Mouse (Mus musculus): ENCODE data around the gene Teddm2.

The Teddm2 gene

DNA sequence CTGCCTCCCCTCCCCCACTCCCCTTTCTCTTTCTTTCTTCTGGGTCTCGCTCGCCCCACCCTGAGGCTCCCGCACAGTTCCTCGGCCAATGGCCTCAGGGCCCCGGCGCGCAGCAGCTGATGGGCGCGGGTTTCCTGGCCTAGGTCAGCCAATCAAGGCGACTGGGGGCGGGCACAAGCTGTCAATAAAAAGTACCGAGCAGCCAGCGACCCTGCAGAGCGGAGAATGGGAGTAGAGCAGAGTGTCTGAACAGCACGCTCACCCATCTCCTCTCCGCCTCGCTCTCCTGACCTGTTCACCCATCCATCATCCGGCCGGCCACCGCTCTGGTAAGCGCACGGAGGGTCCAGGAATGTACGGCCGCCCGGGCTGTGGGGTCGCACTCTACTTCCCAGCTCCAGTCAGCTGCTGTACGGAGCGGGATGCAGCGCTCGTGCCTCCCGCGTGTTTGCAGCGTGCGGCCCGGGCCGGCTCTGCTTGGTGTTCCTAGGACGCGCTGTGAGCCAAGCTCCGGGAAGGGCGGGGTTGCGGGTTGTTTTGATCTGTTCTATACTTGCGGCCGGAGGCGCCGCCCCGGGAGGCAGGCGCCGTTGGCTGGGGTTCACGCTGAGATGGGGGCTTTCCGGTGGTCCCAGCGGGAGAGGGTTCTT, at the start of gene Teddm2, which contains the start of gene Glul:
TSS of gene Teddm2 (minus strand) at position 498 of the 650 bp plus-strand sequence.
TSS of gene Glul (plus strand) at position 214 of the 650 bp plus-strand sequence.
- in situ Hi-C loops (cut with MseI, MboI): loop anchor here (5.0 to 10.0 kb wide), 4 partner anchors 132 to 285 kb away; no protein-coding TSS in a partner anchor

DNA sequence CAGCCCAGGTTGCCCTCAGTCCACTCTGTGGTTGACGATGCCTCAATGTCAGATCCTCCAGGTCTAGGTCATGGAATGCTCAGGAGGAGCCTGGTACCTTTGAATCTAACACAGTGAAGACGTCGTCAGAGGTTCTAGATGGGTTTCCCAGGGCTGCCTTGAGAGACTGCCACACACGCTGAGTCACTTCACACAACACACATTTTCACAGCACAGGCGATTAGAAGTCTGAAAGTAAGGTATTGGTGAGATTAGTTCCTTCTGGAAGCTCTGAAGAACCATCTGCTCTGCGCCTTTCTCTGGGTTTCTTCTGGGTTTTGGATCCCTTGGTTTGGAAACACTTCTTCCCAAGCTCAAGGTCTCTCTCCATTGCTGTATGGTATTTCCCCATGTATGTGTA, 47.8 kb upstream of the Teddm2 start:
- in situ Hi-C loops (cut with MseI, MboI): no loop called here

DNA sequence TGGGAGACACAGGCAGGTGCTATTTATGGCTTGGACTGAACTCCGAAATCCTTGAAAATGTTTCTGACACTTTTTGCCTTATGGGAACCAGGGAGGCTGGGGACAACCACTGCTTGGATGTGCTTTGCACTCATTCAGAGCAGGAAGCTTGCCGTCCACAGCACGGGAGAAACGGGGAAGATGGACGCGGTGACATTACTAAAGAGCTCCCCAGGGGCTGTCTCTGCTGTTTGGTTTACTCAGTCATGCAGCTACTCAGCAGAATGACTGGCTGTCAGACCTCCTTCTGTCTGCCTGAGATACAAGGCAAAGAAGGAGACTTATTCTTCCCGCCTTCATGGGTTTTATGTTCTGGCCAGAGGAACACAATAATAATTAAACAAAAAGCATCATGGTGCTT, 46.9 kb upstream of the Teddm2 start:
- in situ Hi-C loops (cut with MseI, MboI): no loop called here

DNA sequence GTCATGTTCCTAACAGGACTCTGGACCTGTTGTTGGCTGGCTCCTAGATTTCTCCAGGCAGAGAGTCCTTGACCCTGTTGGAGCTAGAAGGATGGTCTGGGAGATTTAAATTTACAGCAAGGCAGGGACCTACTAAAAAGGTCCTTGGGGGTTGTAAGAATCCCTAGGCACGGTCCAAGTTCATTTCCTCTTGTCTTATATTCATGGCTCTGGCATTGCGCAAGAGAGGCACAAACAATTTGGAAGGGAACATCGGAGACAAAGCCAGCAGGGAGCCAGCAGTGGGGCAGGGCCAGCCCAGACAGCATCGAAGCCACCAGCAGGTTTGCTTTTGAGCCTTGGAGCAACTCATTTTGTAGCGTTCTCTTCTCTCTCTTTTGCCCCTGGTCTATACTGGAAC, 45.2 kb upstream of the Teddm2 start:
- in situ Hi-C loops (cut with MseI, MboI): no loop called here

DNA sequence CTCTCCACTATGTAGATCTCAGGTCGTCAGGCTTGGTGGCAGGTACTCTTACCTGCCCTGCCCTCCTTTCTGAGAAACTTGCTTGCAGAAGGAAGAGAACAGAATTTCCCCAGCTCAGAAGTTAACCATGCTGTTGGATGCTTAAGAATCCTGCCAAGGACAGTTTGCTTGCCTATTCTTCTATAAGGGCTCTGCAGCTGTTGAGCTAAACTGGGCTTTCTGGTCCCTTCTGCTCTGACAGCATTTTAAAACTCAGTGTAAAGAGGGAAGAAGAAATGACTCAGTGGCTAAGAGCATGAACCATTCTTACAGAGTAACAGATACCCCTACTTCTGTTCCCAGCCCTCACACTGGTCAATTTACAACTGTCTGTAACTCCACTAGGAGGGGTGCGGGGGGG, 41.0 kb upstream of the Teddm2 start:
- in situ Hi-C loops (cut with MseI, MboI): no loop called here

DNA sequence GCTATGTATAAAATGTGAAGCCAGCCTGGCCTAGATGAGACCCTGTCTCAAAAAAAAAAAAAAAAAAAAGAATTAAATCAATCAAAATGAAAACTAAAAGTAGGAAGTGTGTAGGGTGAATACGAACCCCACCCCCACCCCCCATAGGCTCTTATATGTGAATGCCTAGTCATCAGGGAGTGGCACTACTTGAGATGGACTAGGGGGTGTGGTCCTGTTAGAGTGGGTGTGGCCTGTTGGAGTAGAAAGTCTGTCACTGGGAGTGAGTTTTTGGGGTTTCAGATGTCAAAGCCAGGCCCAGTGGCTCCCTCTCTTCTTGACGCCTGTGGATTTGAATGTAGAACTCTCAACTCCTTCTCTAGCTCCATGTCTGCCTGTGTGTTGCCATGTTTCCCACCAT, 37.0 kb upstream of the Teddm2 start:
- in situ Hi-C loops (cut with MseI, MboI): no loop called here

DNA sequence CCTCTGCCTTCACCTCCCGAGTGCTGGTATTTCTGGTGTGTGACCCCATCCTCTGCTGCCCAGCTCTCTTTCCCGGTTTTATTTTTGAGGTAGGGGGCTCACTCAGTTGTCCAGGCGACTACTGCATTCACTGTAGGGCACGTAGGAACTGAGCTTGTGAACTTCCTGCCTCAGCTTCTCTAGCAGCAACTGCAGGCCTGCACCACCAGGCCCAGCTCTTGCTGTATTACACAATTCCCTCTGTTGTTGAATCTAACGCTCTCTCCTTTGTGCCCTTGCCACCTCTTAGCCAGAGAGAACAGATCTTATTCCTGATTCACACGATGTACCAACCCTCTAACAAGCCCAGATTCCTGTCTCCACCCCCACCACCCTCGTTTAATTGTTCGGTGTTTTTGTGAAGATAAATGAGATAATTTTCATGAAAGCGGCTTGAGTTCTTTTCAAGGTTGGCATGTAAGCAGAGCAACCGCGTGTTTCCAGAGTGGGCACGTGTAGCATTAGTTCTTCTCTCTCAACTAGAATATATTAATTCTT, 35.9 kb upstream of the Teddm2 start:
- in situ Hi-C loops (cut with MseI, MboI): no loop called here

DNA sequence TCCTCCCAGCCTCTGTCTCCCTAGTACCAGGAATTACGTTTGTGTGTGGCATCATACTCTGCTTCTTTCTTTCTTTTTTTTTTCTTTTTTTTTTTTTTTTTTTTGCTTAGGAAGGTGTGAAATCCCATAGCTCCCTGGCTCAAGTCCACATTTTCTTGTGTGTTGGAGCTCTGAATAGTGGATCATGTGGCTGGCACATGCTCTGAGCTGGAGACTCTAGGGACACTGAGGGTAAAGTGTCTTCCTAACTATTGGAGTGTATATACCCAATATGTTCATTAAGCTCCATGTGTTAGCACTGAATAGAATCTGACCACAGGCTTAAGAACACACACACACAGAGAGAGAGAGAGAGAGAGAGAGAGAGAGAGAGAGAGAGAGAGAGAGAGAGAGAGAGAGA, 33.7 kb upstream of the Teddm2 start:
- in situ Hi-C loops (cut with MseI, MboI): no loop called here

DNA sequence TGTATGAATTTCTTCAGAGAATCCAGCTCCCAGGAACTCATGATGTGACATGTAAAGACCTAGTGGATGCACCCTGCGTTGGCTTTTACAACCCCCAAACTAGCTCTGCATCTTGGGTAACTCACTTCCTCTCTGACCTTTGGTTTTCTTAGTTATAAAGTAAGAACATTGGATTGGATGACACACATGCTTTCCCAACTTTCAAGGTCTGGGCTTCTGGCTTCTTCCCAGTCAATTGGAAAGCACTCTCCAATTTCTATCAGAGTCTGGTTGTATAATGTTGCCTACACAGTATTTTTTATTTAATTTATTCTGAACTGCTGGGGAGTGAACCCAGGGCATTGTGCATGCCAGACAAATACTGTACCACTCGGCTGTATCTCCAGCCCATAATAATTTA, 30.4 kb upstream of the Teddm2 start:
- in situ Hi-C loops (cut with MseI, MboI): no loop called here

DNA sequence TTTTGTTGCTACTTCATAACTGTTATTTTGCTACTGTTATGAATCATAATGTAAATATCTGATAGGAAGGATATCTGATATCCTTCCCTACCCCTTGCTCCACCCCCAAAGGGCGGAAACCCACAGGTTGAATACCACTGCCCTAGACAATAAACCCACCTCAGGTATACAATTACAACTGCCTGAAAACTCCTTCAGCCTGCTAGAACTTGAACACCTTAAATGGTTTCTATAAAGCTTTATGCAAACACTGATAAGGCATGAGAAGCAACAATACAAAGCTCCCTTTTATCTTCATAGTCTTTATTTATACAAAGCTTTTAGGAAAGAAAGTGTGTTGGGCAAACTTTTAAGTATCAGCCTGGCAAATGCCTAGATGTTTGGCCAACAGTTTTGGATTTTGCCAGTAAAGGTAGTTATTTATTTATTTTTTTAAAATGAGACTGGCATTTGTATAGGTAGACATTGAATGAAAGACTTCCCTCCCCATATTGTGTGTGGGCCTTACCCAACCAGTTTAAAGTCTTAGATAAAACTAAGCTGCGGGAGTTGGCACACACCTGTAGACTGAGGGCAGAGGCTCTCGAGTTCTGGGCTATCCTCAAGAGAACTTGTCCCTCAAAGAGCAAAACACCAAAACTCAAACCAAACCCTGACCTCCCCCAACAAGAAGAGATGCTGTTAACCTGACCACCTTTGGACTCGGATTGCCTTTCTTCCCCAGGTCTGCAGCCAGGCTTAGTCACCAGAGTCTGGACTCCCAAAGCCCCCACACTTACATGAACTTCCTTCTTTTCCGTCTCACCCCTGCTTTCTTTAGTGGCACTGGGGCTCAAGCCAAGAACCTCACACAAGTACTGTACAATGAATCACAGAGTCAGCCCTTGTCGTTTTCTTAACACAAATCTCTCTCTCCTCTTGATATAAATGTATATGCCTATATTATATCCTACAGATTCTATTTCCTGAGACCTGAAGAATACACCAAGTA, 24.7 kb upstream of the Teddm2 start:
- in situ Hi-C loops (cut with MseI, MboI): no loop called here

DNA sequence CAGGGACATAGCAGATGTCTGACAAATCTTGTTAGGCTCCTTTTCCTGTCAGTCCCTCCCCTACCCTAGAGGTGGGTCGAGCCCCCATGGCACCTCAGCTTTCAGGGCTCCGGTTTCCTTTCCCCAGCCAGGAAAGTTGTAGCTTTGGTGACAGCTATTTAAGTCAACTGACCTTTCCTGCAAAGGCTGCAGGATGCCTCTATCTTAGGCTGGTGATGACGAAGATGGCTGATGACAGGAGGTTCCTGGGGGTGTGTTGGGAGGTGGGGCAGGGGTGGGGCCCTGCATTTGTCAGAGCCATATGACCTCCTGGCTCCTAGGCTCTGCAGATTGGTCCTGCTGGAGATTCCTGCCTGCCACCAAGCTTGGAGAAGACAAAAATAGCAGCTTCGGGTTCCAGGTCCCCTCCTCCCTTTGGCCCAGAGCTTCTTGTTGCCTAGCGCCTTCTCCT, 22.6 kb upstream of the Teddm2 start:
- in situ Hi-C loops (cut with MseI, MboI): no loop called here

DNA sequence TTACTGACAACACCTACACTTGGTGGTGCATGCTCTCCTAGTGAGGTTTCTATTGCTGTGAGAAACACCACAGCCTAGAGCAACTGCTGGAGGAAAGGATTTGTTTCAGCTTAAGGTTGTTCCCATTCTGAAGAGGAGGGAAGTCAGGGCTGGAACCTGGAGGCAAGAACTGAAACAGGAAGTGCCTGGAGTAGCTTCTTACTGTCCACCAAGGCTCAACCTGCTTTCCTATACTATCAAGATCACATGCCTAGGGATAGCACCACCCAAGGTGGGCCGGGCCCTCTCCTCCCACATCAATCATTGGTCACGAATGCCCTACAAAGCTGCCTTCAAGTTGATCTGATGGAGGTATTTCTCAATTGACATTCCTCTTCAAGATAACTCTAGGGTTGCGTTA, 21.6 kb upstream of the Teddm2 start:
- in situ Hi-C loops (cut with MseI, MboI): no loop called here

DNA sequence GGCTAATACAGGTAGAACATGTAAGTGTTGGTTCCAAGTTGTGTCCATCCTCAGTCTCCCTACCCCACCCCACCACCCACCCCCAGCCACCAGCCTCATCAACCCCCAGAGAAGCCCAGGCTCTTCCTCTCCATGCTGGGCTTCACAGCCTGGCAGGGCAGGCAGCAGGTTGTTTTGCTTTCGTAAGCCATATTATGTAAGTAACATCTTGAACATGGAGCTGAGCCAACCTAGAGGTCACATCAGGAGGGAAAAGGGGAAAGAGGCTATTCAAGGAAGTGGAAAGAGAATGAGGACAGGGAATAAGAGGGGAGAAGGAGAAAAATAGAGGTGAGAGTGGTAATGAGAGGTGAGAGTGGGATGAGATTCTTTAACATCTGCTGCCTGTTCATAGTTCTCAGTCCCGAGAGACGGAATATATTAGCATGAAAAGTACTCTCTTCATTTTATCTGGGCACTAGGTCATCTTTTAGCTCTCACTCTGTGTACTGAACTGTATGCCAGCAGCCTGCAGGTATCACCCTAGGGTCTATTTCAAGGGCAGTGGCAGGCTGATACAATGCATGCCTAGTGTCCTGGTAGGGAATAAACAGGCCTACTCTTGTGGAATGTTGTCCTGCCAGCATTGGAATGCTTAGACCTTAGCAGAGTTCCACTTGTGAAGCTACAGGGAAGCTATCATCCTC, 18.6 kb upstream of the Teddm2 start:
- in situ Hi-C loops (cut with MseI, MboI): no loop called here

DNA sequence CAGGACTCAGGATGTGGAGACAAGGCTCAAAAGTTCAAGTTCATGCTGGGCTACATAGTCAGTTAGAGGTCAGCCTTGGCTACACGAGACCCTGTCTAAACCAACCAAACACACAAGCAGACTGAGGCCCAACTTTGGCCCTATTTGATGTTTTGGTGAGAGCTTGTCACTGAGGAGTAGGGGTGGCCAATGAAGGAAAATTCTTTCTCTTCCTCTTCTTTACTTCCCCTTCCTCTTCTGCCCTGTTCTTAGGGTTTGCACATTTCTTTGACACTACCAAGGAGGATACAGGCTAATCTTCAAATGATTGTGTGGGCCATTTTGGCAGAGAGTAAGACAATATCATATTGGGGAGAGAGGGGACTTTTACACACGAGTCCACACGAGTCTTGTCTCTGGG, 13.8 kb upstream of the Teddm2 start:
- in situ Hi-C loops (cut with MseI, MboI): no loop called here

DNA sequence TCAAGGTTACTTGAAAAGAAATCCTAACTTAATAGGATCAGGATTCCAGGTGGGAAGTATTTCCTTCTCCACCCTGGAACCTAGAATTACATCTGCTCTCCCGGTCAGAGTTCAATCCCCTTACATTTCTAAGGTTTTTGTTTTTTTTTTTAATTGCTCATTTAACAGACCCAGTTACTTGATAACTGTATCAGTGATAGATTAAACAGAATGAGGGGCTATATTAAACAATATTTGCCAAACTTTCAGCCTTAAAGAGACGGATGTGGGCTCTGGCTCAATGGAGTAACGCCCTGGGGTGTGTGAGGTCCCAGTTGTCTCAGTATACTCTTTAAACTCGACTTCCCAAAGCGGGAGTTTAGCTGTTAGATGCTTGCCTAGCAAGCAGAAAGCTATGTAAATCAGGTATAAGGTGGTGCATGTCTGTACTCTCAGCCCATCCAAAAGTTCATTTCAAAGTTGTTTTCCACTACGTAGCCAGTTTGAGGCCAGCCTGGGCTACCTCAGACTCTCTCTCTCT, 11.3 kb upstream of the Teddm2 start:
- in situ Hi-C loops (cut with MseI, MboI): no loop called here

DNA sequence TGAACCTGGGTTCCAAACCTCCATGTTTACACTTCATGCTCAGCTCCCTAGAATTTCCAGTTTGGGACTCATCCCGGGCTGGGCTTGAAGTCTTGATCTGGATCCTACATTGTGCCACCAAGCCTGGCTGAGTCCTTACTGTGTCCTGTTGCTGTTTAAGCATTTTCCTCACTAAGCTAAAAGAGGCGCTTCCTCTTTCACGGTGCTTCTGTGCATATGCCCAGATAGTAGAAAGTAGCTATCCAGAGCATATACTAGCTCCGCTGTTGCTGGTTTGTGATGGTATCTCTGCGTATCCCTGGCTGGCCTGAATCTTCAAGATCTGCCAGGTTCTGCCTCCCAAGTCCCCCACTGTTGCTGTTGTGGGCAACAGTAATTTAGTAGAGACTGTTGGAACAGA, 10.4 kb upstream of the Teddm2 start:
- in situ Hi-C loops (cut with MseI, MboI): no loop called here

DNA sequence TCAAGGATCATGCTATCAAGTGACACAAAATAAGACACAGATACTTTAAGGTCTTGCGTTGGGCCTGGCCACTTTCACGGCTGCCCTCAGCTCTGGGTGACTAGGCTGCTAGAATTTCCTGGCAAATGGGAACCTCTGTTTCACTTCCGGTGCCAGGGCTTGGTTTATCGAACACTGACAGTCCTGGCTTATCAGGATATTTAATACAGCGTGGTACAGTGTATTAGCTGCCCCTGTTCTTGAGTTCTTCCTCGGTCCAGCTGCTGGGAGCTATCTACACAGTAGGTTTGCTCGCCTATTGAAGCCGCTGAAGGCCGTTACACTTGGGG, 9.9 kb upstream of the Teddm2 start:
- in situ Hi-C loops (cut with MseI, MboI): no loop called here

DNA sequence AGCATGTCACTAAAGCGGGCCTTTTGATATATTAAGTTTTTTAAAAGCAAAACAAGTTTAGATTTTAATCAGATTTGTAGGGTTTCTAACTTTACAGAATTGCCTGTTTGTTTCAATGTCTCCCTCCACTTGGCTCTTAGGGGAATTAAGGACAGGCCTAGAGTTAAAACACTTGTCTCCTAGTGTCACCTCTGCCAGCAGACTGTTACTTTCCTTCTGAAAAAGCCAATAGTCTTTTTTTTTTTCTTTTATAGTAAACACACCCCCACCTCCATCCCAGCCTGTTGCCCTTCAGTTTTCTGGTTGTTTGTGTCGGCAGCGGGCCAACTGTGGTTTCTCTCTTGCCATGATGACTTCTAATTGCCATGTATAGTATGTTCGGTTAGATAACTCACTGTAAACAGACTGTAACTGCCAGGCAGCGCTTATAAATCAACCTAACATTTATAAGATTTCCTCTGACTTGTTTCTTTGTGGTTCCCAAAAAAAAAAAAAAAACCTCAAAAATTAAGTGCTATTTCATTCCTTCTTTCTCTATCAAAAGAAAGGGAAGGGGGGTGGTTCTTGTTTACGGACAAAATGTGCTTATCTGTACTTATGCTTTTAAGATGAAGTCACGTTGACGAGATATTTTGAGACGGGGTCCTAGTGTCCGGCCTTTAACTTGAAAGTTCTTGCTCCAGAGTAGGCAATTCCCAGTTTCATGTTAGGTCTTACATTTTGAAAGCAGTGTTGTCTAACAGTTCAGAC, 9.4 kb upstream of the Teddm2 start:
- in situ Hi-C loops (cut with MseI, MboI): no loop called here

DNA sequence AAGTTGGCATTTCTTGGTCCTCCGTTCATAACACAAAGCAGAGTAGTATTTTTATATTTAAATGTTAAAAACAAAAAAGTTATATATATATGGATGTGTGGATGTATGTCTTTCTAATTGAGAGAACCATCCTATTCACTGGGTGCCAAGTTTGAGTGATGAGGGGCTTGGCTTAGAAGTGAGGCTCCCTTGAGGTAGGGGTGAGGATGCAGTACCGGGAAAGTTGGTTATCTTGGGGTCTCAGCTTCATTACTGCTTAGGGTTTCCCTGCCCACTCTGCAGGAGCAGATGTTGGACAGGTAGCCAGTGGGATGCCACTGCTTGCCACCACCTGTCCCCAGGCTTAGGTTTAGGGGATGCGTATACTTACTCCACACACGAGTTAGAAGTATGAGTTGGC, 8.7 kb upstream of the Teddm2 start:
- in situ Hi-C loops (cut with MseI, MboI): no loop called here

DNA sequence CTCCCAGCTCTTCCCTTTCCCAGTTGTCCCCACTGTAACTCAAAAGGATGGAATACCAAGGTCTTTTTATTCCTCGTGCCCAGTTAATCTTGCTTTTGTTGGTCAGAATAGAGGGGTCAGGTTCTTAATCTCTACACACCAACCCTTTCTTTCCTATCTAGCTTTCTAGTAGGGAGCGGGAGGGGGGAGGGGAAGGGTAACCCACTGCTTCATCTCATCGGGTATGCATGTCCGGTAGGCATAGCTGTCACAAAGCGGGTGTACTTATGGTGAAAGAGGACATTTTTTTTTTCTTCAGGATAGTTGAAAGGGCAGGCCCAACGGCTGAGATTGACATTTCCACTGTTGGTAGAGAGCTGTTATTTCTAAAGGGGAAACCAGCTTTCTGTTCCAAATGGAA, 8.2 kb upstream of the Teddm2 start:
- in situ Hi-C loops (cut with MseI, MboI): no loop called here

DNA sequence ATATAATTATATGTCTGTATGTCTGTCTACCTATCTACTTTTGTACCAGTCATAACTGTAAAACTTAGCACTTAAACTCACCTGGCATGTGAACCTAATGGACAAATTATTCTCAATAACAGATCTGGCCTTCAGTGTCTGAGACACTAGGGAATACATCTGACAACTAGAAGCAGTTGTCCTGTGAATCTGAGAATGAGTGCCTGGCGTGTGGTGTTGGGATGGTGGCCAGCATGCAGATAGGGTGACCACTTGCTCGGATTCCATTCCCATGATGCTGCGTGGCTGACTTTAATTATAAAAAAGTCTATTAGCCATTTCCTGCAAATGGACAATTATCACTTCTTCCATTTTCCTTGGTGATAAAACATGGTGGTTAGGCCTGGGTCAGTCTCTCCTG, 5.9 kb upstream of the Teddm2 start:
- in situ Hi-C loops (cut with MseI, MboI): no loop called here
